Mouse (Mus musculus): Measurements from ENCODE around the gene Dpy19l1.

Gene Dpy19l1

DNA sequence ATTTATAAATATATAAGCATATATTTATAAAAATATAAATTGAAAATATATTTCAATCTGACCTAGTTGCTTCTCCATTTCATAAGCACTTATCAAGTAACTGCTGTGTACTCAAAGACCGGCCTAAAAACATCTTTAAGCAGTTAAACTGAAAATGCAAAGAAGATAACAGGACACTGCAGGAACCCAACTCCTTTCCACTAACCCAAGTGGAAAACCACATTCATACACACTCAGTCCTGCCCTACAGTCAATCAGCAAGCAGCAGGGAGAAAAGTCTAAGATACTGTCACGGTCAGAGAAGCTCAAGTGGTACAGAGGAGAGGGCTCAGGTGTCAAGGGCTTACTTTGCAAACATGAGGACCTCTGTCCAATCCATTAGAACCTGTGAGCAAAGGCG lies 30.4 kb downstream of the Dpy19l1 start:
- no peak for DNase-seq (ENCODE audit: low read depth in 2 of 2, low spot score in 2 of 2)

DNA sequence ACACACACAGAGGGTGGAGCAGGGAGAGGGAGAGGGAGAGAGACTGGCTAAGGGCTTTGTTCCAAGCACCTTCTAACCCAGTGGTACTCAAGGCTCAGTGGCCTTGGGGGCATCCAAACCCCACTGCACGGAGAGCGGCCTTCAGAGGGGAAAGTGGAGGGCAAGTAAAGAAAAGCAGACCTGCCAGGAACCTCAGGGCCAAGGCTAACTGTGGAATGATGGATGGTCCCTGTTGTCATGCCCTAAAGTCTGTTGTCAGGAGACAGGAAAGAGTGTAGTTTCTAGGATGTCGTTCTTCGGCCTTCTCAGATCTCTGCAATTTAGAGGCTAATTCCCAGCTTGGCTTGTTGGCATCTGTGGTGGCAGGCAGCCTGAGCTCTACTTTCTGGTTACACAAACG lies 32.8 kb downstream of the Dpy19l1 start:
- no peak for DNase-seq (ENCODE audit: low read depth in 2 of 2, low spot score in 2 of 2)

DNA sequence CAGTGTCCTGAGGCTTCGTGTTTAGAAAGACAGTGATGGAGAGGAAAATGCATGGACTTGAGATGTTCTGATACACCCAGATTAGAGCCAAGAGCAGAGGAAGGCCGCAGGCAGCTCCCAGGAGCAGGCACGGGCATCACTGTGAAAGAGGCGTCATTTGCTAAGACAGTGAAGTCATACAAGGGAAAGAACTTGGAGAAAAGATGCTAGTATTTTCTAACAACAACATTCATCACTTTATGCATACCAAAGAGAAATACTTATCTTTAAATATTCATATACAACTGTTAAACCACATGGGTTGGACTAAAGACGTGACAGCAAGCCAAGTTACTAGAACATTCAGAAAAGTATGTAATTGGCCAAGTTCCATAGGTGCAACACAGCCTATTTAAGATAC lies 35.8 kb downstream of the Dpy19l1 start:
- no peak for DNase-seq (ENCODE audit: low read depth in 2 of 2, low spot score in 2 of 2)

DNA sequence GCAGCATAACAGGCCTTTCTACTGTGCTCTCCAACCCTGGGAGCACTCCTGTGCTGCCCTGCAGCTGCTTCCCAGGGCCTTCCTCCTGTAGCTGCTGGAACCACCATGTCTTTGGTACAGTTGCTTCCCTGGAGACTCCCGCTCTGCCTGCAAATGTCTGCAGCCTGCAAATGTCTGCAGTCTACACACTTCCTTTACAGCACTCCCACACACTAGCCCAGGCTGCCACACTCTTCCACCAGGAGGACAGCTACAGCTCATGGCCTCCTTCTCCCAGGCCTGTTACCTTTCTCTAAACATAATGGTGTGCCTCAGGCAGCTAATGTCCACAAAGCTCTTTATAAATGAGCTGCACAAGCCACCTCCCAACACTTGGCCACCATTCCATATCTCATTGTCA lies 36.3 kb downstream of the Dpy19l1 start:
- DNase-seq (ENCODE audit: low read depth in 2 of 2, low spot score in 2 of 2): no peak

DNA sequence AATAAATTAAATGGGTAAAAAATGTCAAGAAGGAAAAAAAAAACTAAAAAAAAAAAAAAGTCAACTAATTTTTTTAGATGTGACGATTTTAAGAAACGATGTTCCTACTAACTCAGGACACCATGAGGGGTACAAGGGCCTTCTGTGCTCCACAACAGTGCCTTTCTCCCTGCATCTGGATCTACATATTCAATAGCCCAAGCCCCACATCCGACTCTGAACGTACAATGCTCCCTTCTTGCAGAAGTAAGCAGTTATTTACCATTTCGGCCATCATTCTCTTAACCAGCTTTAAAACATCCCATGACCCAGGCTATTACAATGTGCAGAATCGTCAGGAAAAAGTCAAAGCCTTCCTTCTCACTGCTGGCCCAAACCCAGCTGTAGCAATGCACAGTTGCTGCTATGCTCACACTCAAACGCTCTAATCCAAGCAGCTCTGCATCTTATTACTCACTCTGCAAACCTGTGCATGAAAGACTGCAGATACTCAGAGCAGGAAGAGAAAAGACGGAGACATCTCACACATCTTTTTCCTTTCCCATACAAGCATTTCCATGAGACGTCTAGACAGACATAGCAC lies 41.5 kb downstream of the Dpy19l1 start:
- DNase-seq (ENCODE audit: low read depth in 2 of 2, low spot score in 2 of 2): no peak

DNA sequence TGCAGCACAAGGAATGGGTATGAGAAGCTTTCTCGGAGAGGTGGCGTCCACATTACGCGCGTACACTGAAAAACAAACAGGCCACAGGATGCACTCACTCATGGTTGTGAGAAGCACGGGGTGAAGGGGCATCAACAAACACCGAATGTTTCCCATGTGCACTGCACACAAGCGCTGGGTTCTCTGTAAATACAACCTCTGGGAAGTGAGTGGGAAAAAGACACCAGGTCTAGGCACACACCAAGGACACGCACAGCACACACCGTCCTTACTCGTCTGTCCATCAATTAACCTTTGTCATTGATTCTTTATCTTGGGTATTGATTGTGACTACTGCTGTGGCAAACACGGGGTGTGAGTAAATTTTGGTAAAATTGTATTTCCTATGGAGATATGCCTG lies 49.1 kb downstream of the Dpy19l1 start:
- DNase-seq (ENCODE audit: low read depth in 2 of 2, low spot score in 2 of 2): no peak

DNA sequence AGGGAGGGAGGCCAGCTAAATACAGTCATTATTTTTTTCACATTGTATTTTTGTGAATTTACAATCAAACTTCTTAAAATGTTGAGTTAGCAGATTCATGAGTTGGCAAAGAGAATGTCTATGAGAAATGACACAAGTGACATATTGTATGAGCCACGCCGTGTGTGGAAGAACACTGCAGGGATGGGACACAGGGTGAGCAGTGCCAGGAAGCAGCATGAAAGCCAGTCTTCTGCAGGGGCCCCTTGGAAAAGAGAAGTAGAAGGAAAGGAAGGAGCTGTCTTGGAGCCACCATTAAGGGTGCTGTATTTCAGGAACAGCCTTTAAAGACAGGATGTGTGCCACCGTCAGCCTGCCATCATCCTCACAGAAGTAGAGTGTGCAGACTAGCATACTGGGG lies 52.0 kb downstream of the Dpy19l1 start:
- DNase-seq (ENCODE audit: low read depth in 2 of 2, low spot score in 2 of 2): no peak

DNA sequence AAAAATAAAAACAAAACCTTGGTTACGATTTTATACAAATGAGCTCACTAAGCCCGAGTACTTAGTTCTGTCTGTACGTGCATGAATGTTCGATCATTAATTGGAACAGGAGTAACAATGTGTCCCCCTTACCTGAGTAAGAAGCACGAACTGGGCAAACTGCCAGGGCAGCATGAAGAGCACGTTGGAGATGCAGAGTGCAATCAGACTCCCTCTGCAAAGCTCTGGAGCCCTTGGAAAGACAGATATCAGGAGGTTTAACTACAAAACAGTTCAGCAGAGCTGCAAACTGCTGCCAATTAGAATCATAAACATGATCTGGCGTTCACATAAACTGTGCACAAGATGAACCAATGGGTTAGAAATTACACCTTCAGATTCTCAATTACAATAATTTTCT lies 52.4 kb downstream of the Dpy19l1 start:
- DNase-seq (ENCODE audit: low read depth in 2 of 2, low spot score in 2 of 2): no peak

DNA sequence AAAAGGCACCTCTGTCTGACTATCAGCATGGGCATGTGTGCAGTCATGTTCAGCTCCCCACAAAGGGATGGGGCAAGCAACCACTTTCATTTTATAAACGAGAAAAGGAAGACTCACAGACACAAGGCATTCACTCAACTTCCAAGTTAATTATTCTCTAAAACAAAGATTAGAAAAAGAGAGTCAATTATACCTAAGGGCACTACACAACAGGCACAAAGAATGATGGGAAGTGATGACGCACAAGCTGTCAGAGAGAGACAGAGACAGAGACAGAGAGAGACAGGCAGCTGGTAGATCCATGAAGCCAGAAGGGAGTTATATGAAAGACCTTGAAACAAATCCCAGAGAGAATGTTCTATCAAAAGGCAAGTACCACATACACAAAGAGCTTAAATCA lies 68.0 kb downstream of the Dpy19l1 start:
- no peak for DNase-seq (ENCODE audit: low read depth in 2 of 2, low spot score in 2 of 2)

DNA sequence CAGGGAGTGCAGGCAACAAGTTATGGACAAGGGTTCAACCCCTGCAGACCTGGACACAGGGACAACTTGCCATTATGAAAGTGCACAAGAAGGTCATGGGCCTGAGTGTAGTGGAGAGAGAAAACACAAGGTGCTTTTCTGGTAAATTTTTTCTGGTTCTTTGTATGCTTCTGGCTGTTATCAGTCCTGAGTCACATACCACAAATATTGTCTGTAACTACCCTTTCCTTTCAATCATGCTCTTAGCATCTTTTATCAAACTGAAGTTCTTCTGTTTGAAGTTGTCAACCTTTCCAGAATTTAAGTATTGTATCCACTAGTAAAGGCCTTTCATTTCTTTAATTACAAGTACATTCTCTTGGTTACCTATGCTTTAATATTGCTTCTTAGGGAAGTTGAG lies 73.2 kb downstream of the Dpy19l1 start:
- no peak for DNase-seq (ENCODE audit: low read depth in 2 of 2, low spot score in 2 of 2)

DNA sequence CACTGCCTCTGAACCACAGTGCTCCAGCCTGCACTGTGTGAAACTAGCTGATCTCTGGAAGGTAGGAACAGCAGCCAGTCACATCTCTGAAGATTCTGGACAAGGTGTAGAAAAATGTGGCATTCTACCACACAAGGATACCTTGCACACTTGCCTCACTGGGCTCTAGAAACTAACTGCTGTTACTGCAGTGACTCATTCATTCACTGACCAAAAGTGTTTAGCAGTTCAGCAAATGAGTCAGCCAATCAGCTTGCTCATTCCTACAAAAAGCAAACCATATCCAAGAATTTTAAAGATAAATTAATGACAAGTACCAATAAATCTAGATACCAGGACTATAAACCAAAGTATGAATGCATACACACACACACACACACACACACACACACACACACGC lies 77.3 kb downstream of the Dpy19l1 start:
- DNase-seq (ENCODE audit: low read depth in 2 of 2, low spot score in 2 of 2): no peak

DNA sequence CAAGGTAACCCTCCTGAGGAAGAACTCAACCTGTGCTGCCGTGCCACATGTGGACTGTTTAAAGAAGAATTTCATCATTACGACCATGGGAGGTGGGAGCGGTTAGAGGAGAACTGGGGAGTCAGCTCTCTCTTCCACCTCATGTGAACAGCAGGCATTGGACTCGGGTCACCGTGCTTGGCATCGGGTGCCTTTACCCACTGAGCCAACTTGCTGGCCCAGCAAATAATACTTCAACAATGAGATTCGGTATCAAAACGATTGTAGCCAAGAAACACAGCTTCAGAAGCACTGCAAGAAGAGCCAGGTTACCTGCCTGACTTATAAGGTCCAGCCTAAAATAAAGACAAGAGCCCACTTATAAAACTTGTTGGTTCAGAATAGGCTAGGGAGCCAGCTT lies 79.7 kb downstream of the Dpy19l1 start:
- no peak for DNase-seq (ENCODE audit: low read depth in 2 of 2, low spot score in 2 of 2)

DNA sequence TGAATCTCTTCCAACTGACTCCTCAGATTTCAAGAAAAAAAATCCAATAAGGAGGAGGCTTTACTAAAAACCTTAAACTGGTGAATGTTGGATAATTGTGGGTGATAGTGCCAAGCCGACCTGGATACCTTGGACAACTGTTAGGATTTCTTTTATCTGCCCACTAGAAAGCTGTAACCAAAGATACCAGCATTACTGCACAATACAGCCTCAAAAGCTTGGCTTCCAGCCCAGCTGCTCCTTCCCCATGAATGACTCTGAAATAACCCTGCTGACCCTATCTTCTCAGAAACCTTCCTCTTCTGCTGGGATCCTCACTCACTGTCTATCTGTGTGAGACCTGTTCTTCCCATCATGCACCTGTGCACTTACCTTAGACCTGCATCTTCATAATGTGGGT lies 81.1 kb downstream of the Dpy19l1 start:
- no peak for DNase-seq (ENCODE audit: low read depth in 2 of 2, low spot score in 2 of 2)

DNA sequence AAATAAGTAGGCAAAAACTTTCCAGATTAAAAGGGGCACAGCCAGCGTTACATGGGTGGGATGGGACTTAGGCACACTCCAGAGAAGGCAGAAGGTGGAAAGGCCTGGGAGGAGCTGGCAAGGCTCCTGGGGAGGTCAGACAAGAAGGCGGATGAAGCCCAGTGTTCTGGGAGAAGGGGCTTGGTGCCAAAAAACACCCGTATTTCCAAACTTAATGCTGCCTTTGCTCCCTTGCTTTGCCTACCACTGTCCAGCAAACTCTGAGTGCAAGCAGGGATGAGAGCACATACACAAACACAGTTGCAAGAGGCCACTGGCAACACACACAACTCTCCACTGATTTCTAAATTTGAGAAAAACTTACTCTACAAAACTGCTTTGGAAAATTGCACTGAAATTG lies 81.7 kb downstream of the Dpy19l1 start:
- no peak for DNase-seq (ENCODE audit: low read depth in 2 of 2, low spot score in 2 of 2)

DNA sequence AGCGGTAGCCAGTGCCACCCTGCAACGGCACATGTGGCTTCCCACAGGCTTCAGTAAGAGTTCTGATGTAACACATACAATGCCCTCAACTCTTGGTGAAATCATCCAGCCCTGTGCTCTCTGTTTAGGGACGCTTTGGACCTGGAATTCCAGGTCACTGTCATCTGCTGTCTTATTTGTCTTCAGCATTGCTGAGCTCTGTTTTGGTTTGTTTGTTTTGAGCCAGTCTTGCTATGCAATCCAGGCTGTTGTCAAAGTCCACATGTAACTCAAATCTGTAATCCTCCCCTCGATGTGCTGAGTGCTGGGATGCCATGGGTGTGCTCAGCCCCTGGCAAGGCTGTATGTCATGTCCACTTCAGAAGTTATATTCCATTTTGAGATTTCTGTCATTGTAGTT lies 82.8 kb downstream of the Dpy19l1 start:
- DNase-seq (ENCODE audit: low read depth in 2 of 2, low spot score in 2 of 2): no peak

DNA sequence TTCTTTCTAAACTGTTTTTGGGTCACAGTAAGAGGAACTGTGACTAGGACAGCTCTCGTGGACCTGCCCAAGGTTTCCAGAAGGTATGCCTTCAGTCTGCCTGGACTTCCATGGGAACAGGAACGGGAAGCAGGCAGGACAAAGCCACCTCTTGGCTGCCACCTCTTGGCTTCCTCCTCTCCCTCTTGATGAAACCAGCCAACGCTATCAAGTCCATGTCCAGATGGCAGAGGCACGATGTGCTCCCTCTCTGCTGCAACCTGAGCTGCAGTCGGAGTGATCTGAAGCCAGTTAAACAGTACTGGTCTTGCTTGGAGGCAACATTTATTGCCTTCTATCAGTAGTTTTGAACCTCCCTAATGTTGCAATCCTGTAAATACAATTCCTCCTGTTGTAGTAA lies 84.7 kb downstream of the Dpy19l1 start:
- DNase-seq (ENCODE audit: low read depth in 2 of 2, low spot score in 2 of 2): no peak

DNA sequence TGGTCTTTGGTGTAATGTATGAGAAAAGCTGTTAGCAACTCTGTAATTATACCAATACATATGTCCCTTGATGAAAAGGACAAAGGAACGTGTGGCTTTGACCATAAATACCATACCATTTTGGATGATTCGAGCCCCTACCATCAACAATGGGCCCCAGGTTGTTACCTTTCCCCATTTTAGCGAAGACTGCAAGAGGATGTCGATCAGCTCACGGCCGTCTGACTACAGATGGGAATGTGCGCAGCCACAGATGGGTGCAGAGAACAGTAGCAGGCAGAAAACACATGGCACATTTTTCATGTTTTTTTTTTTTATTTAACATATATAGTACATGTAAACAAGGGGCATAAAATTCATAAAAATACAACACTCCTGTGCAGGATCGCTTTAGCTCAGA lies 91.5 kb downstream of the Dpy19l1 start:
- no peak for DNase-seq (ENCODE audit: low read depth in 2 of 2, low spot score in 2 of 2)

DNA sequence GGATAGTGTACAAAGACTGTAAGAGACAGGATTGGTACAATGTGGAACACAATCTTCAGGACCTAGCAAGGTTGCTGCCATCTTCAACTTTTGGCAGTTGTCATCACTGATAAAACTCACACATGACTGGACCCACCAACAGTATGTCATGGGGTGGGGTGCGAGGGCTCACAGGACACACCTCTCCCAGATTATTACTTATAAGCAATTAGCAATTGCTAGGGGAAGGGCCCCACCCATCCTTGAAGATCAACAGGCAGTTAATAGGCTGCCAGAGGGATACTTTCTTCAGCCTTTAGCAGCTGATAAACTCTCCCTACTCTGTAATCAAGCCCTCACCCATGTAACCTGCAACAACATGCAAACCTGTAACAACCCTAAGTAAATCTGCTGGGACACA lies 92.5 kb downstream of the Dpy19l1 start:
- no peak for DNase-seq (ENCODE audit: low read depth in 2 of 2, low spot score in 2 of 2)

DNA sequence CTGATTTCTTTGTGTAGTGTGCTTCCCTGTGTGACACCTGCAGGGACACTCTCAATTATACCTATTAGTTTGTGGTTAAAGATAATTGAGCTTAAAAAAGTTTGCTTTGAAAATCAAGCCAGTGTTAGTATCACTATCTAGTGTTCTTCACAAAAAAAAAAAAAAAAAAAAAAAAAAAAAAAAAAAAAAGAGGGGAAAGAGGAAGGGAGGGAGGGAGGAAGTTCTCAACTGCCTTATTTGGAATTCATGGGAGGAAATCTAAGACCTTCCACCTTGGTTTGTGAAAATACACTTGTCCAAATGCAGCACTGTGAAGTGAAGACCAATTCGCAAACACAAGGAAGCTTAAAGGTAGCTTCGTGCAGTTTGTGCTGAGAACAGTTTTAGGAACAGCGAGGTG lies 94.9 kb downstream of the Dpy19l1 start:
- no peak for DNase-seq (ENCODE audit: low read depth in 2 of 2, low spot score in 2 of 2)

DNA sequence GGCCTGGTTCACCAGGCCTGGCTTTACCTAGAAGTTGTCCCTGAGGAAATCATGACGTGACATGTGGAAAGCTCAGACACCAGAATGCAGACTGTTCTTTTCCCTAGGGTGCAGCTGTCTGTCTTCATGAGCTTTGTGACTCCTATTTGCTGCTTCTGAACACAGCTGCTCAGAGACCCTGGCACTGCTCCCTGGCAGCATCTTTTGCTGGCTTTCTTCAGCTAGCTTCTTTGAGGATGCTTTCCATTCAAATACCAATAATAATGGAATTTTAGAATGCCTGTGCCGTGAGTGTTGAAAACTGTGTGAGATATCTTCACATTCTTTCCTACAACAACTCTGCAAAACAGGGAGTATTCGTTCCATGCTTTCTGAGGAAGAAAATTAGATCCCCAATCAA lies 108.8 kb downstream of the Dpy19l1 start:
- no peak for DNase-seq (ENCODE audit: low read depth in 2 of 2, low spot score in 2 of 2)

DNA sequence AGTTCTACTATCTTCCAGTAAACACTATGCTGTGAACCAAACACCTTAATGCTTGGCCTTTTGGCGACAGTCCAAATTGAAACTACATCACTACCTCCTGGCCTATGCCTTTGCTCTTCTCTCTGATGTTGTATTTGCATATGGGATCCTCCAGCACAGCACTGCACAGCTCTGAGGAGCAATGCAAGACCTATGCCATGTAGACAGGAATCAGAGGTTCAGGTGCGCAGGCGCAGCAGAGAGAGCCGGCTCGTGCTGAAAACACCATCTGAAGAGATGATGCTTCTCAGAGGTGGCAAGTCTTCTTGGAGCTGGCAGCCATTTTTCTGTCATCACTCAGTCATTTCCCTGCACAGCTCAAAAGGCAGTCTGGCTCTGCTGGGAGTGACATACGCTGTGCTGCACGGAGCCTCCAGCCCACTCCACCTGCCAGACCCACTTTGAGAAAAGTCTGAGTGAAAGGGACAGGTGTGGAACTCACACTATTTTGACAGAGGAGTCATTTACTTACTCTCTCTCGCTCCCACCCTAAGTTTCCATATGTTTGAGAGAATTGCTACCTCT lies 112.1 kb downstream of the Dpy19l1 start:
- no peak for DNase-seq (ENCODE audit: low read depth in 2 of 2, low spot score in 2 of 2)

DNA sequence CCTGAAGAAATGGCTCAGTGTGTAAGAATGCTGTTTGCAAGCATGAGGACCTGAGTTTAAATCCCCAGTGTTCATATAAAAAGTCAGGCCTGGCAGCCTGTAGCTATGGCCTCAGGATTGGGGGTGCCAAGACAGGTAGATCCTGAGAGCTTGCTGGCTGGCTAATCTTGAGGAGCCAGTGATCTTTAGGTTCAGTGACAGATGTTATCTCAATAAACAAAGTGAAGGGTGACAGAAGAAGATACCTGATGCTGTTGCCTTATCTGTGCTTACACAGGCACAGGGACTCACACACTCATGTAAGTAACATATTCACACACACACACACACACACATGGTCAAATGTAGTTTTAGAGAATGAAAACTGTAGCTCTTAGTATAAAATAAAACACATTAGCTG lies 115.7 kb downstream of the Dpy19l1 start:
- DNase-seq (ENCODE audit: low read depth in 2 of 2, low spot score in 2 of 2): no peak

DNA sequence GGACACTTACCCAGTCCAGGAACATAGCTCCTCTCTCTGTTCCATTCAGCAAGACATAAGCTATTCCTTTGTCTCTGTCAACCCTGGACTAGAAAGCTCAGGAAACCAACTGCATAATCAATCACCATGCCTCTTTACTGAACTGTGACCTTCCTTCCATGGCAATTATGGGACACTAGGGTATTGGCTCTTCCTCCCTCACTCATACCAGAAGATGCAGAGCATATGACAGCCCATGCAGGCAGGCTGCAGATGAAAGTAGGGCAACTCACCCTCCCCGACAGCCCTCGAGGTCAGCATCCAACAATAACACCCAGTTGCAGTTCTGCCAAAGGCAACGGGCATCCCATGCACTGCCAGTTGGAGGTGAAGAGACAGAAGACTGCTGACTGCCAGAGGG lies 123.6 kb downstream of the Dpy19l1 start:
- DNase-seq (ENCODE audit: low read depth in 2 of 2, low spot score in 2 of 2): no peak

DNA sequence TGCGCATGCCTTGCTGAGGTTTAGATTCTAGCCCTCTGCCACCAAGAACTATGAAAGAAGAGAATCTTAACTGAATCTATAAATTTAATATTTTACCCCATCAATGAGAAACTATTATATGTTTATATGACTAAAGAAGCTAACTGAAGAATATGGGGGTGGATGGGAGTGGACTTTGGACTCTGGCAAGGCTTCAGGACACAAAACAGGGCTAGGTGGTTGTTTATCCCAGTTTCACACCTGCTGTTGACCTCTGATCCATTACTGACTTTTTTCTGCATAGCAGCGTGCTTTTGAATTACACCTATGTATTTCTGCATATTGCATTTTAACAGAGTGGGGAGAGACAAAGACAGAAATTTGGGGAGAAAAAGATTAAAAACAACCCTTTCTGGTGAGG lies 124.1 kb downstream of the Dpy19l1 start:
- no peak for DNase-seq (ENCODE audit: low read depth in 2 of 2, low spot score in 2 of 2)

All from CD8-positive naive resting alpha-beta T cell, adult 2 months (primary cell).